ENCODE assay signal across 8 mouse cellular contexts in the genomic region with DNA sequence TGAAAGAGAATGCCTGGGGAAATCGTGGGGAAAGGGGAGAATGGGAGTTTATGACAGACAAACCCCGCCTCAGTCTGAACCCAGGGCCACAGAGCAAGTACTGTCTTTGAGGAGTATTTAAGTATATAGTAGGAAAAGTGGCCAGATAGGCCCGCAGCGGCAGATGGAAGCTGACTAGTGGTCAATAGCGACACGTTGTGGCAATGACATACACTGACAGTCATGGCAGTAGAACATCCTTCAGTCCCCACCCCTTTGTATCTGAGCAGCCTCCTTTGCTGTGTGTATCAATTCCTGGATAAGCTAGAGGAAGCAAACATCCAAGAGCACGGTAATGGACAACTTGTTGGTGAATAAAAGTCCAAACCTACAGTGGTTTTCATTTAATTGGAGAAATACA. TPM values are rescaled to one million over a fixed set of nuclear protein-coding genes. Genes with fewer than 3 reads are reported as not detected.
DNase-seq lines count a peak whose midpoint lies in the region; ATAC-seq and TF ChIP-seq lines count a peak whose summit lies in the region.

No protein-coding gene starts in this region.

- WGBS in intestine, postnatal 0 days: 9% methylated on average over 7 of the region's 7 CpGs
- WGBS in intestine, embryonic 16.5 days: 14% methylated on average over 7 of the region's 7 CpGs

- H3K27ac ChIP-seq in intestine, postnatal 0 days (ENCODE audit: low read depth, low read length): no peak overlapping the region
- no peak overlapping the region for H3K27ac ChIP-seq in intestine, embryonic 16.5 days (ENCODE audit: low read length)

- H3K9me3 ChIP-seq in intestine, postnatal 0 days (ENCODE audit: control insufficient read depth): no peaks in the 10 kb centered on the region
- H3K9me3 ChIP-seq in intestine, embryonic 16.5 days (ENCODE audit: control insufficient read depth, low read length): no peaks in the 10 kb centered on the region
- no peaks in the 10 kb centered on the region for H3K9me3 ChIP-seq in G1E (replicated peaks)

- peak; percentile 77 for TF ChIP-seq CTCF in intestine, postnatal 0 days (IDR thresholded peaks at IDR 0.05; ENCODE audit: low read depth)
- TF ChIP-seq CTCF in G1E (IDR thresholded peaks at IDR 0.05; ENCODE audit: low read depth, low read length): no peak

- DNase-seq in G1E (ENCODE audit: low spot score): peak; percentile 4
- peak; percentile 41 to 43 for DNase-seq in cerebellum, postnatal 36 days
- DNase-seq in heart, postnatal 36 days: peak; percentile 16 to 24
- peak; percentile 22 to 29 for DNase-seq in left cerebral cortex, postnatal 25 days (ENCODE audit: low spot score in 2 of 2)
- DNase-seq in naive thymus-derived CD4-positive, alpha-beta T cell, adult 2 months (ENCODE audit: low read depth): peak; percentile 19
- DNase-seq in urinary bladder, postnatal 4 days (ENCODE audit: low spot score in 2 of 2): no peak

- H3K4me1 ChIP-seq in intestine, postnatal 0 days (replicated peaks; ENCODE audit: control insufficient read depth, insufficient read depth, low read length): no peaks in the 10 kb centered on the region
- H3K4me1 ChIP-seq in intestine, embryonic 16.5 days (ENCODE audit: control insufficient read depth, insufficient read depth, low read length): no peaks in the 10 kb centered on the region
- H3K4me1 ChIP-seq in G1E (ENCODE audit: insufficient read depth, low read depth, low read length): no peaks in the 10 kb centered on the region

- no peaks in the 10 kb centered on the region for H3K36me3 ChIP-seq in intestine, postnatal 0 days (ENCODE audit: control insufficient read depth, insufficient read depth)
- no peaks in the 10 kb centered on the region for H3K36me3 ChIP-seq in intestine, embryonic 16.5 days (ENCODE audit: control insufficient read depth, insufficient read depth, low read length)
- H3K36me3 ChIP-seq in G1E (replicated peaks): no peaks in the 10 kb centered on the region

- no peak for ATAC-seq in intestine, postnatal 0 days
- no peak for ATAC-seq in intestine, embryonic 16.5 days
- peak; percentile 63; the same call in 1 of the 2 replicates for ATAC-seq in G1E (ENCODE audit: extremely low read depth, insufficient number of reproducible peaks, low FRiP score, poor library complexity, severe bottlenecking)

- H3K9ac ChIP-seq in intestine, postnatal 0 days (ENCODE audit: low read depth, low read length): no peak overlapping the region
- H3K9ac ChIP-seq in intestine, embryonic 16.5 days (ENCODE audit: low read depth, low read length): no peak overlapping the region

- H3K4me3 ChIP-seq in intestine, postnatal 0 days (ENCODE audit: low read depth, low read length): no peak overlapping the region
- H3K4me3 ChIP-seq in intestine, embryonic 16.5 days (ENCODE audit: low read length): no peak overlapping the region
- no peak overlapping the region for H3K4me3 ChIP-seq in G1E (ENCODE audit: low read depth, low read length)

- no peak overlapping the region for H3K4me2 ChIP-seq in intestine, postnatal 0 days (replicated peaks; ENCODE audit: low read depth)
- no peak overlapping the region for H3K4me2 ChIP-seq in intestine, embryonic 16.5 days (ENCODE audit: low read depth, low read length)

- intact Hi-C loops in heart, postnatal 36 days (cut with DNase I): loop anchor here (2.0 to 5.0 kb wide), 3 partner anchors 160 to 604 kb away; no protein-coding TSS in a partner anchor
- intact Hi-C loops in left cerebral cortex, postnatal 25 days (cut with DNase I): loop anchor here (5.0 to 10.0 kb wide), 3 partner anchors 58 to 612 kb away; no protein-coding TSS in a partner anchor

- H3K27me3 ChIP-seq in intestine, postnatal 0 days (replicated peaks; ENCODE audit: control insufficient read depth, insufficient read depth, low read length): no peaks in the 10 kb centered on the region
- no peaks in the 10 kb centered on the region for H3K27me3 ChIP-seq in intestine, embryonic 16.5 days (replicated peaks; ENCODE audit: control insufficient read depth, insufficient read depth, low read length)
- no peaks in the 10 kb centered on the region for H3K27me3 ChIP-seq in G1E (ENCODE audit: insufficient read depth, low read length)

RNA-seq across cellular contexts. Expression of a gene that starts 20.5 kb away (rescaled TPM):
- 13.0 and 13.5 TPM in 2 replicates for polyA plus RNA-seq in intestine, postnatal 0 days (2015; fragmentation: Nextera tagmentation; extraction: Ambion mirVana)
- polyA plus RNA-seq in intestine, embryonic 16.5 days (2015; fragmentation: Nextera tagmentation; extraction: Ambion mirVana): 26.3 and 32.6 TPM in 2 replicates
- total RNA-seq in G1E (2014; fragmentation: Nextera tagmentation) (25.7 and 26.2 TPM in 2 replicates), G1E (2017) (39.5 and 40.6 TPM in 2 replicates)
- polyA plus RNA-seq in G1E (2012): 8.9 and 11.0 TPM in 2 replicates
- total RNA-seq in heart, postnatal 36 days (2021): 10 to 100 TPM; 10.9 to 13.3 TPM
- total RNA-seq in left cerebral cortex, postnatal 25 days (2021): 10 to 100 TPM; 70.1 to 80.7 TPM

Comparison
In these comparisons a context has a peak if more than half of its experiments do, and no peak if none do; other contexts are left out.
1. DNase-seq: peak in G1E (single experiment), cerebellum, postnatal 36 days (2 of 2), heart, postnatal 36 days (2 of 2), left cerebral cortex, postnatal 25 days (2 of 2) and naive thymus-derived CD4-positive, alpha-beta T cell, adult 2 months (single experiment); none in urinary bladder, postnatal 4 days (0 of 2).